Mouse (Mus musculus): ENCODE data around the gene Dis3l. TPM values are rescaled to one million over a fixed set of nuclear protein-coding genes. Genes with fewer than 3 reads are reported as not detected.

The Dis3l gene
- polyA plus RNA-seq, 1 experiment from 2014 or later = 19.5 TPM

- H3K27me3 ChIP-seq (ENCODE audit: control insufficient read depth, insufficient read depth, low read length) = 0 out of 2 replicates have a peak, but pooled peaks cover 4% of the 10 kb centered on the region
- no peaks in the 10 kb centered on the region for H3K4me1 ChIP-seq (ENCODE audit: control insufficient read depth, insufficient read depth, low read length)
- 63% methylated on average over 7 of the region's 7 CpGs for WGBS (ENCODE audit: insufficient replicate concordance)
- H3K4me2 ChIP-seq = no peak overlapping the region
- H3K27ac ChIP-seq (ENCODE audit: low read depth, low read length) = no peak overlapping the region
- no peak overlapping the region for H3K9ac ChIP-seq (ENCODE audit: low read depth, low read length)
- no peaks in the 10 kb centered on the region for H3K36me3 ChIP-seq (ENCODE audit: control insufficient read depth, insufficient read depth, low read length)
- no peaks in the 10 kb centered on the region for H3K9me3 ChIP-seq (replicated peaks; ENCODE audit: control insufficient read depth, low read length)
- H3K4me3 ChIP-seq (ENCODE audit: low read depth, low read length) = no peak overlapping the region
- ATAC-seq (replicated peaks; ENCODE audit: insufficient number of reproducible peaks, low FRiP score, low TSS enrichment) = no peak
These were observed 28.8 kb upstream of the Dis3l start for GRCm38 (mm10) chr9:64369871-64370270.

- Histone ChIP-seq H3K27ac (ENCODE audit: low read depth, low read length) (no peak overlapping the region), H3K4me1 (ENCODE audit: control insufficient read depth, insufficient read depth, low read length) (no peaks in the 10 kb centered on the region), H3K36me3 (ENCODE audit: control insufficient read depth, insufficient read depth, low read length) (no peaks in the 10 kb centered on the region), H3K9me3 (replicated peaks; ENCODE audit: control insufficient read depth, low read length) (no peaks in the 10 kb centered on the region), H3K27me3 (ENCODE audit: control insufficient read depth, insufficient read depth, low read length) (no peaks in the 10 kb centered on the region), H3K9ac (ENCODE audit: low read depth, low read length) (no peak overlapping the region), H3K4me2 (no peak overlapping the region), H3K4me3 (ENCODE audit: low read depth, low read length) (no peak overlapping the region)
- ATAC-seq (replicated peaks; ENCODE audit: insufficient number of reproducible peaks, low FRiP score, low TSS enrichment) = no peak
- 82% methylated on average over 9 of the region's 9 CpGs for WGBS (ENCODE audit: insufficient replicate concordance)
These were observed 20.3 kb upstream of the Dis3l start for GRCm38 (mm10) chr9:64361231-64361950.

GRCm38 (mm10) chr9:64355627-64356026, 14.5 kb upstream of the Dis3l start:
- Histone ChIP-seq H3K9me3 (replicated peaks; ENCODE audit: control insufficient read depth, low read length) (no peaks in the 10 kb centered on the region), H3K4me1 (ENCODE audit: control insufficient read depth, insufficient read depth, low read length) (no peaks in the 10 kb centered on the region), H3K9ac (ENCODE audit: low read depth, low read length) (no peak overlapping the region), H3K27ac (ENCODE audit: low read depth, low read length) (no peak overlapping the region), H3K4me2 (no peak overlapping the region), H3K27me3 (ENCODE audit: control insufficient read depth, insufficient read depth, low read length) (no peaks in the 10 kb centered on the region), H3K36me3 (ENCODE audit: control insufficient read depth, insufficient read depth, low read length) (no peaks in the 10 kb centered on the region), H3K4me3 (ENCODE audit: low read depth, low read length) (no peak overlapping the region)
- ATAC-seq (replicated peaks; ENCODE audit: insufficient number of reproducible peaks, low FRiP score, low TSS enrichment) = no peak
- WGBS (ENCODE audit: insufficient replicate concordance) = 80% methylated on average over 7 of the region's 7 CpGs

GRCm38 (mm10) chr9:64351191-64351590, 10.1 kb upstream of the Dis3l start:
- no peaks in the 10 kb centered on the region for H3K9me3 ChIP-seq (replicated peaks; ENCODE audit: control insufficient read depth, low read length)
- H3K9ac ChIP-seq (ENCODE audit: low read depth, low read length) = no peak overlapping the region
- no peak for ATAC-seq (replicated peaks; ENCODE audit: insufficient number of reproducible peaks, low FRiP score, low TSS enrichment)
- no peak overlapping the region for H3K27ac ChIP-seq (ENCODE audit: low read depth, low read length)
- no peak overlapping the region for H3K4me2 ChIP-seq
- H3K36me3 ChIP-seq (ENCODE audit: control insufficient read depth, insufficient read depth, low read length) = no peaks in the 10 kb centered on the region
- H3K27me3 ChIP-seq (ENCODE audit: control insufficient read depth, insufficient read depth, low read length) = no peaks in the 10 kb centered on the region
- H3K4me1 ChIP-seq (ENCODE audit: control insufficient read depth, insufficient read depth, low read length) = no peaks in the 10 kb centered on the region
- H3K4me3 ChIP-seq (ENCODE audit: low read depth, low read length) = no peak overlapping the region
- 34% methylated on average over 3 of the region's 3 CpGs for whole genome bisulfite sequencing (ENCODE audit: insufficient replicate concordance)

- 73% methylated on average over 5 of the region's 5 CpGs for WGBS (ENCODE audit: insufficient replicate concordance)
- no peaks in the 10 kb centered on the region for H3K9me3 ChIP-seq (replicated peaks; ENCODE audit: control insufficient read depth, low read length)
- no peak overlapping the region for H3K4me3 ChIP-seq (ENCODE audit: low read depth, low read length)
- H3K4me2 ChIP-seq = no peak overlapping the region
- ATAC-seq (replicated peaks; ENCODE audit: insufficient number of reproducible peaks, low FRiP score, low TSS enrichment) = no peak
- no peak overlapping the region for H3K27ac ChIP-seq (ENCODE audit: low read depth, low read length)
- H3K36me3 ChIP-seq (ENCODE audit: control insufficient read depth, insufficient read depth, low read length) = no peaks in the 10 kb centered on the region
- no peaks in the 10 kb centered on the region for H3K27me3 ChIP-seq (ENCODE audit: control insufficient read depth, insufficient read depth, low read length)
- no peaks in the 10 kb centered on the region for H3K4me1 ChIP-seq (ENCODE audit: control insufficient read depth, insufficient read depth, low read length)
- no peak overlapping the region for H3K9ac ChIP-seq (ENCODE audit: low read depth, low read length)
These were observed 8.4 kb upstream of the Dis3l start for GRCm38 (mm10) chr9:64349490-64349889.

- Histone ChIP-seq H3K4me1 (ENCODE audit: control insufficient read depth, insufficient read depth, low read length) (no peaks in the 10 kb centered on the region), H3K27ac (ENCODE audit: low read depth, low read length) (no peak overlapping the region), H3K9ac (ENCODE audit: low read depth, low read length) (no peak overlapping the region), H3K4me3 (ENCODE audit: low read depth, low read length) (no peak overlapping the region), H3K27me3 (ENCODE audit: control insufficient read depth, insufficient read depth, low read length) (no peaks in the 10 kb centered on the region), H3K36me3 (ENCODE audit: control insufficient read depth, insufficient read depth, low read length) (no peaks in the 10 kb centered on the region), H3K4me2 (no peak overlapping the region), H3K9me3 (replicated peaks; ENCODE audit: control insufficient read depth, low read length) (no peaks in the 10 kb centered on the region)
- WGBS (ENCODE audit: insufficient replicate concordance) = 0% methylated on average over 1 of the region's 1 CpGs
- ATAC-seq (replicated peaks; ENCODE audit: insufficient number of reproducible peaks, low FRiP score, low TSS enrichment) = no peak
These were observed 6.3 kb upstream of the Dis3l start for GRCm38 (mm10) chr9:64347377-64347776.

- H3K4me3 ChIP-seq (ENCODE audit: low read depth, low read length) = no peak overlapping the region
- H3K9ac ChIP-seq (ENCODE audit: low read depth, low read length) = no peak overlapping the region
- no peaks in the 10 kb centered on the region for H3K4me1 ChIP-seq (ENCODE audit: control insufficient read depth, insufficient read depth, low read length)
- no peak overlapping the region for H3K4me2 ChIP-seq
- H3K36me3 ChIP-seq (ENCODE audit: control insufficient read depth, insufficient read depth, low read length) = no peaks in the 10 kb centered on the region
- no peak for ATAC-seq (replicated peaks; ENCODE audit: insufficient number of reproducible peaks, low FRiP score, low TSS enrichment)
- WGBS (ENCODE audit: insufficient replicate concordance) = 50% methylated on average over 5 of the region's 5 CpGs
- H3K27ac ChIP-seq (ENCODE audit: low read depth, low read length) = no peak overlapping the region
- no peaks in the 10 kb centered on the region for H3K9me3 ChIP-seq (replicated peaks; ENCODE audit: control insufficient read depth, low read length)
- H3K27me3 ChIP-seq (ENCODE audit: control insufficient read depth, insufficient read depth, low read length) = no peaks in the 10 kb centered on the region
These were observed 4.8 kb upstream of the Dis3l start for GRCm38 (mm10) chr9:64345931-64346330.

GRCm38 (mm10) chr9:64343656-64344055, 2.6 kb upstream of the Dis3l start:
- Histone ChIP-seq H3K9me3 (replicated peaks; ENCODE audit: control insufficient read depth, low read length) (no peaks in the 10 kb centered on the region), H3K9ac (ENCODE audit: low read depth, low read length) (no peak overlapping the region), H3K4me2 (no peak overlapping the region), H3K27me3 (ENCODE audit: control insufficient read depth, insufficient read depth, low read length) (no peaks in the 10 kb centered on the region), H3K27ac (ENCODE audit: low read depth, low read length) (no peak overlapping the region), H3K4me3 (ENCODE audit: low read depth, low read length) (no peak overlapping the region), H3K4me1 (ENCODE audit: control insufficient read depth, insufficient read depth, low read length) (0 out of 2 replicates have a peak, but pooled peaks cover 5% of the 10 kb centered on the region), H3K36me3 (ENCODE audit: control insufficient read depth, insufficient read depth, low read length) (no peaks in the 10 kb centered on the region)
- WGBS (ENCODE audit: insufficient replicate concordance) = 76% methylated on average over 2 of the region's 2 CpGs
- no peak for ATAC-seq (replicated peaks; ENCODE audit: insufficient number of reproducible peaks, low FRiP score, low TSS enrichment)

- Histone ChIP-seq H3K36me3 (ENCODE audit: control insufficient read depth, insufficient read depth, low read length) (no peaks in the 10 kb centered on the region), H3K9me3 (replicated peaks; ENCODE audit: control insufficient read depth, low read length) (no peaks in the 10 kb centered on the region), H3K27ac (ENCODE audit: low read depth, low read length) (no peak overlapping the region), H3K4me2 (peak overlapping the region; percentile 65), H3K27me3 (ENCODE audit: control insufficient read depth, insufficient read depth, low read length) (no peaks in the 10 kb centered on the region), H3K4me3 (ENCODE audit: low read depth, low read length) (no peak overlapping the region; the same call in 1 of the 2 replicates), H3K4me1 (ENCODE audit: control insufficient read depth, insufficient read depth, low read length) (0 out of 2 replicates have a peak, but pooled peaks cover 5% of the 10 kb centered on the region), H3K9ac (ENCODE audit: low read depth, low read length) (peak overlapping the region; percentile 93)
- WGBS (ENCODE audit: insufficient replicate concordance) = 83% methylated on average over 8 of the region's 8 CpGs
- no peak for ATAC-seq (replicated peaks; ENCODE audit: insufficient number of reproducible peaks, low FRiP score, low TSS enrichment)
These were observed 583 bp upstream of the Dis3l start for GRCm38 (mm10) chr9:64341671-64342070.
